11 mouse cellular contexts compared by ENCODE assay signal in the genomic region with DNA sequence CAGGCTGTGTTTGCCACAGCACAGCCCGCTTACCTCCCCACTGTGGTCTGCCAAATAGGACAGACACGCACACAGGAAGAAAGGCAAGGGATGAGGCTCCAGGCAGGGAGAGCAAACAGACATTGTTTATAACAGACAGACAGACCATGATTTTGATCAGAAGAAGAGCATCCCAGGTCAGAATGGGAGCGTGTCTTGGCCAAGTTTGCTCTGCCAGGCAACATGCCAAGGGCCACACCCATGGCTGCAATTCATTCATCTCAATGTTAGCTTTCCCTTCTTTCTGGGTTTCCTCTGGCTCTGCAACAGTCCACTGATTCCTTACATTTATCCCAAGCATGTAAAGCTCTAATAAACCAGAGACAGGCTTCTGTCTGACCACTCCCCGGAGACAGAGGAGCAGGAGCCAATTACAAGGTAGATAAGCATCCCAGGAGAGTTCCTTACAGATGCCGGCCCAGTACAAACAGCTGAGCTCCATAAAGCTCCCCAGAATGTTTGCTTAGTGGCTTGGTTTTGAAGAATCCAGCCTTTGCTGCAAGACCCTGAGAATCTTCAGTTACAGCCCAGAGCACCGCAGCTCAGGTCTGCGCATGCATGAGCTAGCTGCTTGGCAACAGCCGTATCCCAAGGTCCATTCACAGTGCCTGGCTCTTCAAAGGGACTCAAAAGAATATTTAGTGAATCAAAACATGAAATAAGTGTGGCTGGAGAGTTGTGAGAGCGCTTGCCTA. TPM values are rescaled to one million over a fixed set of nuclear protein-coding genes. Genes with fewer than 3 reads are reported as not detected.
DNase-seq lines count a peak whose midpoint lies in the region; ATAC-seq lines count a peak whose summit lies in the region.
"Had no signal": no experiment of that assay in that cellular context is flagged by ENCODE, and none has a peak within 500 bp of the region (broad histone marks: within the 10 kb centered on the region; RNA-seq: fewer than 3 reads in every experiment).

No protein-coding gene starts in this region.

- no peak overlapping the region for H3K4me3 ChIP-seq in hindbrain, embryonic 14.5 days (replicated peaks; ENCODE audit: low read length)
- H3K4me3 ChIP-seq: heart, embryonic 13.5 days had no signal

- H3K9ac ChIP-seq in hindbrain, embryonic 14.5 days: no peak overlapping the region; the same call in 1 of the 2 replicates
- H3K9ac ChIP-seq: heart, embryonic 13.5 days had no signal

- peak; percentile 26 for DNase-seq in adrenal gland, postnatal 25 days
- no peak for DNase-seq in adrenal gland, adult 2 months
- DNase-seq in 3T3-L1 (ENCODE audit: low read depth, low spot score): peak; percentile 29
- no peak for DNase-seq in hindbrain, embryonic 14.5 days (ENCODE audit: low spot score)
- no peak for DNase-seq in ovary, postnatal 10 days (ENCODE audit: low spot score)
- no peak for DNase-seq in embryo, embryonic 9.5 days (ENCODE audit: extremely low spot score)
- DNase-seq in right cerebral cortex, postnatal 36 days (ENCODE audit: low spot score in 2 of 2): no peak
- DNase-seq: embryo, embryonic 11 days had no signal

- peak overlapping the region; percentile 58 for H3K27ac ChIP-seq in hindbrain, embryonic 14.5 days
- H3K27ac ChIP-seq: heart, embryonic 13.5 days; macrophage had no signal

- no peak overlapping the region for H3K4me2 ChIP-seq in hindbrain, embryonic 14.5 days (replicated peaks)
- H3K4me2 ChIP-seq: heart, embryonic 13.5 days had no signal

- no peaks in the 10 kb centered on the region for H3K27me3 ChIP-seq in hindbrain, embryonic 14.5 days (ENCODE audit: control insufficient read depth, insufficient read depth, low read length)
- H3K27me3 ChIP-seq: heart, embryonic 13.5 days had no signal

- no peak for ATAC-seq in hindbrain, embryonic 14.5 days (ENCODE audit: low FRiP score)
- peak; percentile 33; the same call in 1 of the 2 replicates for ATAC-seq in megakaryocyte progenitor cell, adult 5-6 weeks (replicated peaks; ENCODE audit: poor library complexity)

- peaks cover 12% of the 10 kb centered on the region for H3K4me1 ChIP-seq in hindbrain, embryonic 14.5 days (replicated peaks; ENCODE audit: control insufficient read depth, insufficient read depth, low read length)

- WGBS in hindbrain, embryonic 14.5 days: 35% methylated on average over 9 of the region's 9 CpGs

- no peaks in the 10 kb centered on the region for H3K36me3 ChIP-seq in hindbrain, embryonic 14.5 days (replicated peaks; ENCODE audit: control insufficient read depth, insufficient read depth)
- H3K36me3 ChIP-seq: heart, embryonic 13.5 days had no signal

- H3K9me3 ChIP-seq in hindbrain, embryonic 14.5 days (ENCODE audit: control insufficient read depth, low read length): no peaks in the 10 kb centered on the region
- H3K9me3 ChIP-seq: heart, embryonic 13.5 days had no signal

RNA-seq across cellular contexts. Expression of a gene that starts 5.2 kb away (rescaled TPM):
- total RNA-seq in adrenal gland, postnatal 25 days (2021): 55.1 TPM in 2 replicates
- total RNA-seq in adrenal gland, adult 2 months (2021): 10 to 100 TPM; 48.1 to 57.7 TPM
- 156 and 192 TPM in 2 replicates for polyA plus RNA-seq in adrenal gland, adult 2 months (2012; rRNA removed)
- polyA plus RNA-seq in hindbrain, embryonic 14.5 days (2014; fragmentation: Nextera tagmentation; extraction: Ambion mirVana): 28.6 and 31.3 TPM in 2 replicates
- total RNA-seq in megakaryocyte progenitor cell, adult 5-6 weeks (2015): 0.39 TPM in 1 of 2 replicates, not detected in the other
- not detected in 2 replicates for total RNA-seq in megakaryocyte progenitor cell, adult 5-6 weeks (2017)

Comparison
In these comparisons a context has a peak if more than half of its experiments do, and no peak if none do; other contexts are left out.
1. DNase-seq: peak in adrenal gland, postnatal 25 days (single experiment) and 3T3-L1 (single experiment); none in adrenal gland, adult 2 months (single experiment), hindbrain, embryonic 14.5 days (single experiment), ovary, postnatal 10 days (single experiment), embryo, embryonic 9.5 days (single experiment) and right cerebral cortex, postnatal 36 days (0 of 2).
2. RNA of a gene that starts 5.2 kb away (total RNA-seq): 48.1 to 57.7 TPM in adrenal gland, adult 2 months and 55.1 TPM in adrenal gland, postnatal 25 days; 0.39 TPM in megakaryocyte progenitor cell, adult 5-6 weeks; every median in the first group is over 10 times any median in the second.